Mouse (Mus musculus): ENCODE data around the gene Kcnab1.

DNA sequence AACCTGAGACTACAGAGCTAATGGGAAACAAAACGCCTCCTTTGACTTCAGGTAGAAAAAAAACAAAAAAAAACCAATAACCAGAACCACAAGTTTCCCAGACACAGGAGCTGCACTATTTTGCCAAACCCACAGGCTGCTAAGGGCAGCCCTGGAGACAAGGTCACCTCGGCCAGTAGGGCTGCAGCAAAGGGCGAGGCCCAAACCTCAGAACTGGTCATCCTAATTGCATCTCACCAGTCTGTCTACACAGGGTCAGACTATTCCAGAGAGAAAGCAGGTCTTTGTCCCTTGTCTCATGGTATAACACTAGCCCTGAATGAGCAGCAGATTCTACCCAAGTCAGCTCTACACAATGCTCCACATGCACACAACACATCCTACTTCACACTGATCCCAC is 265.5 kb downstream of the Kcnab1 start:
- TF ChIP-seq CTCF (IDR thresholded peaks at IDR 0.05; ENCODE audit: borderline replicate concordance, insufficient read depth, low read depth, low read length) (no peak), POLR2A (IDR thresholded peaks at IDR 0.05; ENCODE audit: borderline replicate concordance, insufficient read depth, low read length) (no peak)
